Mouse (Mus musculus) lung, embryonic 16.5 days (tissue): ENCODE measurements around the gene Adgrl4. TPM values are rescaled to one million over a fixed set of nuclear protein-coding genes. Genes with fewer than 3 reads are reported as not detected.

ENCODE experiments used
- ATAC-seq: fragments of 200-750 bp; cut with Nextera tagmentation; 2 replicates; pipeline ENCODE4 v1.8.0; 2017; ENCODE audit warnings: low read depth, mild to moderate bottlenecking, moderate library complexity
- H3K27ac ChIP-seq: fragments of 300-500 bp; sonication (generic); 2 replicates; pipeline ENCODE4 v1.5.1; 2014; ENCODE audit warnings: mild to moderate bottlenecking, control low read depth, low read length
- H3K27me3 ChIP-seq: fragments of 300-500 bp; sonication (generic); 2 replicates; pipeline ENCODE4 v1.6.1; 2014; ENCODE audit warnings: low read depth, low read length, mixed read lengths; ENCODE audit not compliant: control insufficient read depth, insufficient read depth
- H3K36me3 ChIP-seq: fragments of 300-500 bp; sonication (generic); 2 replicates; pipeline ENCODE4 v1.6.1; 2014; ENCODE audit warnings: low read length; ENCODE audit not compliant: control insufficient read depth, insufficient read depth
- H3K4me1 ChIP-seq: fragments of 300-500 bp; sonication (generic); replicated peaks from 2 replicates; pipeline ENCODE4 v1.6.1; 2014; ENCODE audit warnings: low read length, mixed read lengths; ENCODE audit not compliant: control insufficient read depth, insufficient read depth
- H3K4me2 ChIP-seq: fragments of 300-500 bp; sonication (generic); 2 replicates; pipeline ENCODE4 v1.6.1; 2014; ENCODE audit warnings: low read depth, low read length, control low read depth
- H3K4me3 ChIP-seq: fragments of 300-500 bp; sonication (generic); 2 replicates; pipeline ENCODE4 v1.5.1; 2014; ENCODE audit warnings: mild to moderate bottlenecking, low read length, control low read depth
- H3K9ac ChIP-seq: fragments of 300-500 bp; sonication (generic); 2 replicates; pipeline ENCODE4 v1.6.1; 2014; ENCODE audit warnings: low read length, control low read depth
- H3K9me3 ChIP-seq: fragments of 300-500 bp; sonication (generic); 2 replicates; pipeline ENCODE4 v1.6.1; 2016; ENCODE audit warnings: low read length; ENCODE audit not compliant: control insufficient read depth
- WGBS: fragments of 180-500 bp; shearing (Covaris S2); extraction: QIAGEN DNeasy Blood & Tissue Kit; methylation state at CpG from one replicate; pipeline ENCODE4 v1.1.7; 2014; 5-methylcytosine and 5-hydroxymethylcytosine counted together
- polyA plus RNA-seq: library from polyadenylated mRNA; unstranded; fragments of >200 nt; fragmentation: Nextera tagmentation; extraction: Ambion mirVana; gene quantifications from 2 replicates; pipeline ENCODE4 v1.2.1, GENCODE M21; 2015

The Adgrl4 gene
- polyA plus RNA-seq, 1 experiment from 2014 or later = 23.9 TPM

- no peaks in the 10 kb centered on the region for H3K9me3 ChIP-seq
- no peak overlapping the region for H3K4me3 ChIP-seq
- 49% methylated on average over 2 of the region's 2 CpGs for WGBS
- no peaks in the 10 kb centered on the region for H3K4me1 ChIP-seq
- H3K4me2 ChIP-seq = no peak overlapping the region
- H3K36me3 ChIP-seq = no peaks in the 10 kb centered on the region
- H3K27me3 ChIP-seq = no peaks in the 10 kb centered on the region
- H3K27ac ChIP-seq = no peak overlapping the region
- no peak overlapping the region for H3K9ac ChIP-seq
- ATAC-seq = no peak
Measured at GRCm38 (mm10) chr3:151557125-151557524, 119.4 kb downstream of the Adgrl4 start.

- no peak overlapping the region for H3K4me3 ChIP-seq
- H3K4me2 ChIP-seq = no peak overlapping the region
- no peaks in the 10 kb centered on the region for H3K27me3 ChIP-seq
- H3K27ac ChIP-seq = no peak overlapping the region
- no peaks in the 10 kb centered on the region for H3K36me3 ChIP-seq
- 45% methylated on average over 5 of the region's 5 CpGs for WGBS
- H3K4me1 ChIP-seq = no peaks in the 10 kb centered on the region
- no peak overlapping the region for H3K9ac ChIP-seq
- H3K9me3 ChIP-seq = no peaks in the 10 kb centered on the region
- no peak for ATAC-seq
Measured at GRCm38 (mm10) chr3:151557607-151558006, 119.9 kb downstream of the Adgrl4 start.

- H3K4me1 ChIP-seq = no peaks in the 10 kb centered on the region
- H3K27me3 ChIP-seq = no peaks in the 10 kb centered on the region
- H3K4me2 ChIP-seq = no peak overlapping the region
- H3K27ac ChIP-seq = no peak overlapping the region
- no peaks in the 10 kb centered on the region for H3K36me3 ChIP-seq
- 65% methylated on average over 4 of the region's 4 CpGs for WGBS
- ATAC-seq = no peak
- no peaks in the 10 kb centered on the region for H3K9me3 ChIP-seq
- H3K4me3 ChIP-seq = no peak overlapping the region
- no peak overlapping the region for H3K9ac ChIP-seq
Measured at GRCm38 (mm10) chr3:151558374-151558773, 120.7 kb downstream of the Adgrl4 start.

- Histone ChIP-seq H3K9ac (no peak overlapping the region), H3K27me3 (no peaks in the 10 kb centered on the region), H3K4me3 (no peak overlapping the region), H3K27ac (no peak overlapping the region), H3K4me2 (no peak overlapping the region), H3K4me1 (no peaks in the 10 kb centered on the region), H3K9me3 (no peaks in the 10 kb centered on the region), H3K36me3 (no peaks in the 10 kb centered on the region)
- ATAC-seq = no peak
- 56% methylated on average over 16 of the region's 16 CpGs for whole genome bisulfite sequencing
Measured at GRCm38 (mm10) chr3:151565664-151566621, 128.3 kb downstream of the Adgrl4 start.

- Histone ChIP-seq H3K27ac (no peak overlapping the region), H3K9ac (no peak overlapping the region), H3K36me3 (no peaks in the 10 kb centered on the region), H3K27me3 (no peaks in the 10 kb centered on the region), H3K9me3 (no peaks in the 10 kb centered on the region), H3K4me3 (no peak overlapping the region), H3K4me2 (no peak overlapping the region), H3K4me1 (no peaks in the 10 kb centered on the region)
- no peak for ATAC-seq
- WGBS = 50% methylated on average over 5 of the region's 5 CpGs
Measured at GRCm38 (mm10) chr3:151566629-151567028, 128.9 kb downstream of the Adgrl4 start.

- H3K4me3 ChIP-seq = no peak overlapping the region
- 51% methylated on average over 3 of the region's 3 CpGs for WGBS
- no peak overlapping the region for H3K9ac ChIP-seq
- no peaks in the 10 kb centered on the region for H3K36me3 ChIP-seq
- no peak for ATAC-seq
- no peaks in the 10 kb centered on the region for H3K9me3 ChIP-seq
- H3K4me1 ChIP-seq = no peaks in the 10 kb centered on the region
- H3K27me3 ChIP-seq = no peaks in the 10 kb centered on the region
- H3K27ac ChIP-seq = no peak overlapping the region
- H3K4me2 ChIP-seq = no peak overlapping the region
Measured at GRCm38 (mm10) chr3:151567541-151567940, 129.9 kb downstream of the Adgrl4 start.

- Histone ChIP-seq H3K27me3 (no peaks in the 10 kb centered on the region), H3K27ac (no peak overlapping the region)
- 88% methylated on average over 5 of the region's 5 CpGs for WGBS
Measured at GRCm38 (mm10) chr3:151572089-151572488, 134.4 kb downstream of the Adgrl4 start.

GRCm38 (mm10) chr3:151575292-151575691 lies 137.6 kb downstream of the Adgrl4 start:
- H3K9ac ChIP-seq = no peak overlapping the region
- no peaks in the 10 kb centered on the region for H3K4me1 ChIP-seq
- WGBS = 79% methylated on average over 7 of the region's 7 CpGs
- no peak overlapping the region for H3K4me2 ChIP-seq
- no peaks in the 10 kb centered on the region for H3K9me3 ChIP-seq
- no peak overlapping the region for H3K27ac ChIP-seq
- H3K27me3 ChIP-seq = no peaks in the 10 kb centered on the region
- H3K4me3 ChIP-seq = no peak overlapping the region
- ATAC-seq = no peak
- H3K36me3 ChIP-seq = no peaks in the 10 kb centered on the region

More at GRCm38 (mm10) chr3:151572089-151572488, 134.4 kb downstream of the Adgrl4 start:
- ATAC-seq = no peak
- Histone ChIP-seq H3K36me3 (no peaks in the 10 kb centered on the region), H3K4me2 (no peak overlapping the region), H3K4me1 (no peaks in the 10 kb centered on the region), H3K4me3 (no peak overlapping the region), H3K9me3 (no peaks in the 10 kb centered on the region), H3K9ac (no peak overlapping the region)

- 83% methylated on average over 3 of the region's 3 CpGs for WGBS
- H3K4me2 ChIP-seq = no peak overlapping the region
- H3K4me3 ChIP-seq = no peak overlapping the region
- no peaks in the 10 kb centered on the region for H3K4me1 ChIP-seq
- H3K27me3 ChIP-seq = no peaks in the 10 kb centered on the region
- no peak for ATAC-seq
- no peak overlapping the region for H3K27ac ChIP-seq
- H3K9ac ChIP-seq = no peak overlapping the region
- H3K9me3 ChIP-seq = no peaks in the 10 kb centered on the region
- H3K36me3 ChIP-seq = no peaks in the 10 kb centered on the region
Measured at GRCm38 (mm10) chr3:151576155-151576554, 138.5 kb downstream of the Adgrl4 start.
